Mouse (Mus musculus): Measurements from ENCODE around the gene Cacng2.

Cacng2 gene

GRCm38 (mm10) chr15:78001400-78001799 is 118.4 kb downstream of the Cacng2 start:
- no peak for DNase-seq

GRCm38 (mm10) chr15:77988541-77988940 is 131.3 kb downstream of the Cacng2 start:
- DNase-seq: no peak

- DNase-seq: no peak
These were observed 136.4 kb downstream of the Cacng2 start for GRCm38 (mm10) chr15:77983391-77983790.

DNA sequence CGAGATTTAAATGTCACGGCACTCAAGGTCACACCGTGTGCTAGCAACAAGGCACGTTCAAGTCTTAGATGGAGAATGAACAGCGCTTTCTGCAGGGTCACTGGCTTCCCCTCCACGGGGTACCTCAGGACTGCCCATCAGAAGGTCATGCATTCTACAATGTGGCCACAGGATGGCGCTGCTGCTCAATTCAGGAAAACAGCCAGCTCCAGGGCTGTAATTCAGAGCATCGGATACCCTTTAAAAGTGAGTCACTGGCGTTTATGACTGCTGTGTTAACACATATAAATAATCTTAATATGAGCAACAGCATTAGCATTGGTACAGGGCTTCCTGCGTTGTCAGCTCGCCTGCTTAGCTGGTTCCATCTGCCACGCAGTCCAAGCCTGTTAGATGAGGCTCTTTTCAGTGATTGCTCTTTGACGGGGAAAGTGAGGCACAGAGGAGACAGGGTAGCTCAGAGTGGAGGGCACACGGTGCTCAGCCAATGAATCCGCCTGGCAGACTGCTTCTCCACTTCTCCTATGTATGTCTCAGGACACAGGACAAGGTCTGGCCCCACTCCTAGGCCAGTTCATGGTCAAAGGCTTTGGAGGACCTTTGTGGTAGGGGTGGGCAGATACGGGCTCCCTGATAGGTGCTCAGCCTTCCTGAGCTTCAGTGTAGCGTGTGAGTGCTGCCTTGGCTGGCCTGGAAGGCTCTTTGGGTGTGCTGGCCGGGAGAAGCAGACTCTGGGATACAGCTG is 137.5 kb downstream of the Cacng2 start:
- peak; percentile 89 to 94 for DNase-seq

- no peak for DNase-seq
These were observed 138.6 kb downstream of the Cacng2 start for GRCm38 (mm10) chr15:77981181-77981680.

- no peak for DNase-seq
These were observed 140.4 kb downstream of the Cacng2 start for GRCm38 (mm10) chr15:77979427-77979865.

- no peak for DNase-seq
These were observed 142.2 kb downstream of the Cacng2 start for GRCm38 (mm10) chr15:77977663-77978062.

- DNase-seq: no peak
These were observed 145.5 kb downstream of the Cacng2 start for GRCm38 (mm10) chr15:77974165-77974841.

DNA sequence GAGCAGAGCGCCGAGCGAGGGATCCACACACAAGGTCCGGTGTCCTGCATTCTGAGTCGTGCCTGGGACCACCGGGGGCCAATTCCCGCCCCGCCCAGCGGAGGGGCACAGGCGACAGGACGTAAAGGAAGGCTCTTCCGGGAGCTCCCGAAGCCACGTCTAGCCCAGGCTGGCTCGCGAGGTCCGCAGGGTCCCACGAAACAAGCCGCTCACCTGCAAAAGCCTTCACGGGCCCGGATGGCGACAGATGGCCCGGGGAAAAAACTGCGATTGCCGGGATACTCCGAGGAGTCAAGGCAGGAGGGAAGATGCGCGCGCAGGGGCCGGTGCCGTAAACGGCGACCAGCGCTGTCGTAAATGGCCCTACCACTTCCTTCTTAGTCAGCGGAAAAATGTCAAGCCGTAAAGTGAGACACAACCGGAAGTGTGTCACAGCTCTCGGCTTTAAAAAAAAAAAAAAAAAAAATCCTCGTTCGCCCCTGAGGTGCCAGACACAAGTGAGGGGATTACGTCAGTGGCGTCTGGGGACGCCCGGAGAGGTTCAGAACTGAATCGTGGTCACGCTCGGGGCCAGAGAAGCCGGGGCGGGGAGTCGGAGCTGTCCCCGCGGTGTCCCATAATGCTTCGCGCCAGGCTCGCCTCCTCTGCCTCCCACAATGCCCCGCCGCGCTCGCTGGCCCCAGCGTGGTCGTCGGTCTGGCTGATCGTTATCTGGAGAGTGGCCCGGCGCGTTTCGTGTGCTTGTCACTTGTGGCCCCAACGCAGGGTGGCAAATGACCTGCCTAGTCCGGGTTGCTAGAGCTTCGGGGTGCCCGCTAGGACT is 149.1 kb downstream of the Cacng2 start, which contains the start of gene Eif3d:
Gene Eif3d (minus strand): TSS at position 344 of the 823 bp plus-strand sequence.
- peak; percentile 98 to 99 for DNase-seq

DNA sequence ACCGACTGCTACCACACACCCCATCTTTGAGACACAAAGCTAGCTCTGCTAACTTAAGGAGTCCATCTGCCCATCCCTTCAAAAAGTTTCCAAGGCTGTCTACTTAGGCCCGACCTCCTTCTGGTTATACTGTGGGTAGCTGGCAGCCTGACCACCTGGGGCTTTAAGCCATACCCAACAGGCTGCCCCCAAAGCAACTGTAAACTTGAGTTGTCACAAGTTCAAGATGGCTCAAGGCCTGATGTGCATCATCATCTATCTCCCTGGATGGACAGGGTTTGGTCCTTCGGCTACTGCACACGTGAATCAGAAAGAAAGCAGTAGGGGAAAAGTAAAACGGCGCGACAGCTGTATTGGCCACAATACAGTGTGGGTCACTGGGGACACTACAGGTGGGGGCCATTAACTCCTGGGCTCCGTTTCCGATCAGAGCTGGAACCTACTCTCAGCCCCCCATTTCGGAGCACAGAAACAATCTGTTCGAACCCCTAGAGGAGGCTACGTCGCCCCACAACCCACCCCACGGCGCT is 149.8 kb downstream of the Cacng2 start:
- no peak for DNase-seq

- DNase-seq: no peak
These were observed 154.7 kb downstream of the Cacng2 start for GRCm38 (mm10) chr15:77965117-77965528.

DNA sequence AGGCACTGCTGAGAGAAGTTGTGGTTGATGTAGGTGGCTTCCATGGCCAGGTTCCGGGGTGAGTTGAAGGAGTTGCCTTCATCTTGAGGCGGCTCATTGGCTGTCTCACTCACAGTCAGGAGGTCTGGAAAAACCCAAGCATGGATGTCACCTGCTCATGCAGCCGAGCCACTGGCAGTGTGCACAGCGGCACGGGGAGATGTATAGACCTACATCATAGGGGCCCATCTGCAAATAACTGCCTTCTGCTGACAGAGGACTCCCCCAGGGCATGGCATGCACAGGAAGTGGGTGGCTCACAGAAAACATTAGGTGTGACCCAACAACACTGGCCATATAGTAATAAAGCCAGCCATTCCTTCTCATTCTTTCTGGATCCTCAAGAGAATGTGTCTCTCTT is 157.4 kb downstream of the Cacng2 start:
- no peak for DNase-seq

- DNase-seq: no peak
These were observed 159.1 kb downstream of the Cacng2 start for GRCm38 (mm10) chr15:77960693-77961092.

GRCm38 (mm10) chr15:77958071-77958470 is 161.8 kb downstream of the Cacng2 start:
- DNase-seq: no peak

DNA sequence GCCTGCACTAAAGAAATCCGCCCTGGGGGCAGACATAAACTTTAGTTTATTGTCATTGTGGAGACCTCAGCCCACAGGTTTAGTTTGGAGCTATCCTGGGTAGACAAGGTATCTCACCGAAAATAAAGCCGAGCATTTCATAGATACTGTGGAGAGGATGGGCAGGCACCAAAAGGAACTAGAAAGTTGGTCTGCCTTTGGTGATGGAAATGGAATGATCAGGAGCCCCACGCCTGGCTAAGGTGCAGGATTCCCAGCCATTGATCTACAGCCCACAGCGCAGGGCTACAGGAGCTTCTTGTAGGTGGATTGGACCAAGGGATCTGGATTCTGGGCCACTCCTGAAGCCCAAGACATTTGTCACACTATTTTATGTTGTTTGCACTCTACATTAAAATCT is 162.2 kb downstream of the Cacng2 start:
- no peak for DNase-seq

DNA sequence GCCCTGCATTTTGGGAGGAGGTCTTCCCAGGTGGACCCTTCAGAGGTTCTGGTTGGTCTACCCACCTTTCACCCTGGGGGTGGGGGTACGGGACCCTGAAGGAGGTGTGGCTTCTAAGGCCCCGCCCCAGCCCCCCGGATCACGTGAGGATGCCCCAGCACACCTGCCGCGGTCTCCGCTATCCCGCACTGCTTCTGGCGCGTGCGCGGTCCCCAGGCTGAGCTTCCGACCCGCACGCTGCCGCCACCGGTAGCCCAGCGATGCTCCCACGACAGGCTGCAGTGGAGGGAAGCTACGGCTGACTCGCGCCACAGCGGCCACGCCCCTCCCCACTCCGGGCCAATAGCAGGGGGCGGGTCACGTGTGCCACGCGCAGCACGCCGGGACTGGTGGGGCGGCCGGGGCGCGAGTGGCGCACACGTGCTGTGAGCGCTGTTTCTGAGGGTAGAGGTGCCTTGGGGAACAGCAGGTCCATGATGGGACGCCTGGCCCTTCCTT is 163.4 kb downstream of the Cacng2 start, which contains the start of gene Foxred2:
Gene Foxred2 (minus strand): TSS at position 319 of the 498 bp plus-strand sequence.
- DNase-seq: peak; percentile 87 to 94

DNA sequence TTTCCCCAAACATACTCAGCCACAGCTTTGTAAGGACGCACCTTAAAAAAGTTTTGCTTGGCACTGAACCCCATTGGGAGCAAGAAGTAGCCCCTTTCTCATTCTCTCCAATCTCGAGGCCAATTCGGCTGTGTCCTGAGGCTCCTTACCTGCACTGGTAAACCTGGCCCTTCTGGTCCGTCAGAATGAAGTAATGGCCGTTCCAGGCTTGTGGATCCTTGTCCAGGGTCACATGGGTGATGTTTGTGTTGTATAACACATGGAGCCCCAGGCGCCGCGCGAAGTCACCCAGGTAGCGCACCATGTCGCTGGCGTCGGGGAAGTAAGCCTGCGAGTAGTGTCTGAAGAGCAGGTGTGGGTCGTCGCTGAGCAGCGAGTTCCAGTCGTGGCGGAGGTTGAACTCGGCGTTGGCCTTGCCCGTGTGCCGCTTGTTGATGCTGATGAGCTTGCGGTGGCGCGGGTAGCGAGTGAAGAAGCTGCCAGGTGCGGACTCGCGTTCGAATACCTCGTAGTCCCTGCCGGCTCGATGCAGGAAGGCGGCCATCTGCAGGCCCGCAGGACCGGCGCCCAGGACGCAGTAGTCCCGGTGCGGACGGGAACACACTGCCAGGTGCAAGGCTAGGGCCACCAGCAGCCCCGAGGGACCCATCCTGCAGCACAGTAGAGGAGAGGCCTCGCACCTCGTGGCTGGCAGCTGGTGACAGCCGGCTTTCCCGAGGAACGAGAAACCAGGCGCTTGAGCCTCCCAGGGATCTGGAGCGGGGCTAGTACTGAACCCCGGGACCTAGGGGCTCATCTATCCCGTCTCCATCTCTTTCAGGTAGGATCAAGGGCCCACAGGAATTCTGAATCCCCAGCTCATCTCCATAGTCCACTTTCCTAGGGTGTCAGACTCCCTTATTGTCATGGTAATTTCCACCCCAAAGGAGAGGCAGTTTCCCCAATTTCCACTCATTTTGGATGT is 164.1 kb downstream of the Cacng2 start:
- DNase-seq: peak; percentile 50 to 60

GRCm38 (mm10) chr15:77954362-77954761 is 165.5 kb downstream of the Cacng2 start:
- no peak for DNase-seq

DNA sequence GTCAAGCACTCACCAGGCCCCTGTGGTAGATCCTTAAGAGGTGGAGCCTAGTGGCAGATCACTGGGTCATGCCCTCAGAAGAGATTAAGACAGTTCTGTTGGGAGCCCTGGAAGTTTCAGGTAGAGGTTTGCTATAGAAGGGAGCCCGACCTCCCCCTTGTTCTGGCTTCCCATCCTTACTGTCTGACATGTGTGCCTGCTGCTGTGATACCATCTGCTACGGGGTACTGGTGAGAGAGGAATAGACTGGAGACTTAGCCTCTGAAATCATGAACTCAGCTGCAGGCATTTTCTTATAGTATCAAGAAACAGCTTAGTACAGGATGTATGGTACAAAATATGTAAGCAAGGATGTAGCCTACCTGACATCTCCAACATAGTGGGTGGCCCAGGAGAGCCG is 166.9 kb downstream of the Cacng2 start:
- DNase-seq: peak; percentile 75 to 77

- DNase-seq: no peak
These were observed 170.8 kb downstream of the Cacng2 start for GRCm38 (mm10) chr15:77949061-77949460.

DNA sequence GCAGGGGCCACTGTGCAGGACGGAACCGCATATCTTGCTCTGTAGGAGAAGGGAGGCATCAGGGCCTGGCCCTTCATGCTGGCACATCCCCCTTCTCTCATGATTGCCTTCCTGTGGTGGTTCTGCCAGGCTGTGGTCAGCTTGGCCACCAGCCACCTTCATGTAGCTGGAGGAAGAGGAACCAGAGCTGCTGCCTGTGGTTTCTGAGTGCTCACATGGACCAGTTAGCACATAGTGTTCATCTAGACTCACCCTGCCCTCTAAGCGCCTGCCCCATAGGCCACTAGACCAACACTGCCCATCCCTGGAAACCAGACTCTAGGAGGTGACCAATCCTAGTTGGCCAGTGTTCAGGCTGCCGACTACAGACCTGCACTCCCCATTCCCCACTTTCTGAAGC is 174.1 kb downstream of the Cacng2 start:
- DNase-seq: no peak
